Mouse (Mus musculus): ENCODE measurements around the gene Bicra. TPM values are rescaled to one million over a fixed set of nuclear protein-coding genes. Genes with fewer than 3 reads are reported as not detected.

Bicra gene
- polyA plus RNA-seq, 1 experiment from 2014 or later = 10.7 TPM

DNA sequence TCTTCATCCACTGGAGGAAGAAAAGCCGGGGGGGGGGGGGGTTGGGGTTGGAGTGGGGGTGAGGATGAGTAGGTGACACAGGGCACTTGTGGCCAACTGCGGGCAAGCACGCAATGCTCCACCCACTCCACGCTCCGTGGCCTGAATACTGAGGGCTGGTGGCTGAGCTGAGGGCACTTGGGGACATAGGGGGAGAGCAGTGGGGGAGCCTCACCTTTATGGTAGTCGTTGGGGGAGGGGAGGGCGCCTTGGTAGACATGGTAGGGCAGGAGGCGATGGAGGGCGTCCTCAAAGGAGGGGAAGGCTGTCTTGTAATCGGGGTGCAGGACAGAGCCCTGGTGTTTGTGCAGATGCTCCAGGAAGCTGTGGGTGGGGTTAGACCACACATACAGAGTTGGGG is 72.3 kb downstream of the Bicra start:
- H3K4me1 ChIP-seq (replicated peaks) = no peaks in the 10 kb centered on the region
- H3K9me3 ChIP-seq = peaks cover 8% of the 10 kb centered on the region; the same call in 1 of the 2 replicates
- H3K4me3 ChIP-seq = no peak overlapping the region
- WGBS = 96% methylated on average over 10 of the region's 10 CpGs
- H3K27me3 ChIP-seq (ENCODE audit: insufficient read depth, poor library complexity, severe bottlenecking) = no peaks in the 10 kb centered on the region
- H3K36me3 ChIP-seq = peaks cover 97% of the 10 kb centered on the region
- H3K27ac ChIP-seq = no peak overlapping the region
- no peak for DNase-seq (ENCODE audit: low spot score)

DNA sequence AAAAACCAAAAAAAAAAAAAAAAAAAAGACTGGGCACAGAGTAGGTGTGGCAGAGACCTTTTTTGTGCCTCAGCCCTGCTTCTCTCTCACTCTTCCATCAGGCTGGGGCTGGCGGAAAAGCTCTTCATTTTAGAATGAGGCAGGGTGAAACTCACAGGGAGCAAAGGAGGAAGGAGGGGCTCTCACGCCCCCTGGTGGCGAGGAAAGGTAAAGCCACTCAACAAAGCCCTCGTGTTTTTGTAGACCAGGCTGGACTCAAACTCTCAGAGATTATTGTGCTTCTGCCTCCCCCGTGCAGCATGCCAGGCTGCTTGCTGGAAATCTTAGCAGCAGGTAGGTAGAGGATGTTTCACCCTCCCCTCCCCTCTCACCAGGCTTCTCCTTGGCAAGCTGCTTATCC is 73.0 kb downstream of the Bicra start:
- DNase-seq (ENCODE audit: low spot score) = peak; percentile 40
- Histone ChIP-seq H3K4me3 (no peak overlapping the region), H3K36me3 (peaks cover 96% of the 10 kb centered on the region), H3K9me3 (peaks cover 5% of the 10 kb centered on the region; the same call in 1 of the 2 replicates), H3K4me1 (replicated peaks) (no peaks in the 10 kb centered on the region), H3K27ac (no peak overlapping the region), H3K27me3 (ENCODE audit: insufficient read depth, poor library complexity, severe bottlenecking) (no peaks in the 10 kb centered on the region)
- 55% methylated on average over 5 of the region's 5 CpGs for WGBS

DNA sequence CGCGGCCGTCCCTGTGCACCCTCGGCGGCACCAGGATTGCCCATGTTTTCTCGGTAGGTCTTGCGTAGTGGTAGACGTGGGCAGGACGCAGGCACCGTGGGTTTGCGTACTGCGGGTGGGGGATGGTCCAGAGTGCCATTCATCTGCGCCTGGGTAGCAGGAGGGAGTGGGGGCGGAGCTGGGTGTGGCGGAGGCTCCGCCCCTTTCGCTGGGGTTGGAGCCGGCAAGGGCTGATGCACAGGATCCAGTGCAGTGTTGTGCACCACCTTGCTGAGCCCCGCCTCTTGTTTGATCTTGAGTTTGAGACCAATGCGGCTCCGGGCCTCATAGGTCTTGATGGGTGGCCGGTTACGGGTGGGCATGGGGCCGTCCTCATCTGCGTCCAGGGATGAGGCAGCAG is 75.5 kb downstream of the Bicra start:
- H3K27ac ChIP-seq = no peak overlapping the region
- DNase-seq (ENCODE audit: low spot score) = no peak
- WGBS = 65% methylated on average over 25 of the region's 25 CpGs
- peaks cover 72% of the 10 kb centered on the region for H3K36me3 ChIP-seq
- H3K27me3 ChIP-seq (ENCODE audit: insufficient read depth, poor library complexity, severe bottlenecking) = no peaks in the 10 kb centered on the region
- H3K4me3 ChIP-seq = no peak overlapping the region
- 0 out of 2 replicates have a peak, but pooled peaks cover 2% of the 10 kb centered on the region for H3K9me3 ChIP-seq
- H3K4me1 ChIP-seq (replicated peaks) = peaks cover 3% of the 10 kb centered on the region; the same call in 1 of the 2 replicates

DNA sequence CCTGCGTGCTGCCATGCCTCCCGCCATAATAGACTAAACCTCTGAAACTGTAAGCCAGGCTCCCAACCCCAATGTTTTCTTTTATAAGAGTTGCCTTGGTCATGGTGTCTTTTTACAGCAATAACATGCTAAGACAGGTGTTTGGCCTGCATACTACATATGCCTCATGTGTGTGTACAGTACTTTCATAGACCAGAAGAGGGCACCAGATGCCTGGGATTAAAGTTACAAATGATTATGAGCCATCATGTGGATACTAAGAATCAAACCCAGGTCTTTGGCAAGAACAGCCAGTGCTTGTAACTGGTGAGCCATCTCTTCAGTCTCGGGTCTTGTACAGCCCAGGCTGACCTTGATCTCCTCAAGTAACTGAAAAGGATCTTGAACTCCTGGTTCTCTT is 78.0 kb downstream of the Bicra start:
- Histone ChIP-seq H3K9me3 (0 out of 2 replicates have a peak, but pooled peaks cover 2% of the 10 kb centered on the region), H3K27ac (no peak overlapping the region), H3K36me3 (peaks cover 48% of the 10 kb centered on the region), H3K4me3 (no peak overlapping the region), H3K27me3 (ENCODE audit: insufficient read depth, poor library complexity, severe bottlenecking) (no peaks in the 10 kb centered on the region; the same call in 1 of the 2 replicates), H3K4me1 (replicated peaks) (peaks cover 13% of the 10 kb centered on the region; the same call in 1 of the 2 replicates)
- no peak for DNase-seq (ENCODE audit: low spot score)
- 87% methylated on average over 3 of the region's 3 CpGs for WGBS

DNA sequence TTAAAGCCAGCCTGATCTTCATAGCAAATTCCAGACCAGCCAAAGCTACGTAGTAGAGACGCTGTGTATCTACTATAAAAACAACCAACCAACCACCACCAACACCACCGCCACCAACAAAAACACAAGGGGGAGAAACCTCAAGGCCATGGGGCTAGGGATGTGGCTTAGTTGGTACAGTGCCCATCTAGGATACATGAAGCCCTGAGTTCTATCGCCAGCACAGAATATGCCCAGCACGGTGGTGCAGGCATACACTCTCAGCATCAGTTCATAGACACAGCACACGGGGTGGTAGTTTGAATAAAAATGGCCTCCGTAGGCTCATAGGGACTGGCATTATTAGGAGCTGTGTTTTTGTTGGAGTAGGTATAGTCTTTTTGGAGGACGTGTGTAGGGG is 79.4 kb downstream of the Bicra start:
- H3K36me3 ChIP-seq = peaks cover 34% of the 10 kb centered on the region
- H3K9me3 ChIP-seq = 0 out of 2 replicates have a peak, but pooled peaks cover 2% of the 10 kb centered on the region
- DNase-seq (ENCODE audit: low spot score) = no peak
- no peaks in the 10 kb centered on the region; the same call in 1 of the 2 replicates for H3K27me3 ChIP-seq (ENCODE audit: insufficient read depth, poor library complexity, severe bottlenecking)
- H3K27ac ChIP-seq = no peak overlapping the region
- peaks cover 15% of the 10 kb centered on the region; the same call in 1 of the 2 replicates for H3K4me1 ChIP-seq (replicated peaks)
- no peak overlapping the region for H3K4me3 ChIP-seq
- WGBS = 88% methylated on average over 8 of the region's 8 CpGs

DNA sequence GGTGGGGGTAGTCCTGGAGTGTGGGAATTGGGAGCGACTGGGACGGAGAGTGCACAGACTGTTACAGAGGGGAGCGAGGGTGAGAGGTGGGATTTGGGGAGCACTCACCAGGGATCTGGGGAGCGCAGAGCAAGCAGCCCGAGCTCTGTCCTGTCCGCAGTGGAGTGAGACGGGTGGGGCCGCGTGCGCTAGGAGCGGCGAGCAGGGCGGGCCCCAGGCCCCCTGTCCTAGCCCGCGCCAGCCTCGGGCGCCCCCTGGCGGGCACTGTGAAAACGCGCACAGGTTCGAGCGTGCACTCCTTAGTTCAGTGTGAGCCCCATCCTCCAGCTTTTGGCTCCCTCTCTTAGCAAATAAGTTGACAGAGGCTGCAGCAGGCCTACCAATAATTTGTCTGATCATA is 80.4 kb downstream of the Bicra start, which contains the start of gene Ehd2:
Ehd2 (minus strand) TSS at position 256 of the 400 bp plus-strand sequence.
- H3K27ac ChIP-seq = peak within 1 kb of the TSS; percentile 81
- peak; percentile 76 for DNase-seq (ENCODE audit: low spot score)
- H3K36me3 ChIP-seq = peaks cover 24% of the 10 kb centered on the region
- H3K4me3 ChIP-seq = peak within 1 kb of the TSS; percentile 54
- no peaks in the 10 kb centered on the region; the same call in 1 of the 2 replicates for H3K27me3 ChIP-seq (ENCODE audit: insufficient read depth, poor library complexity, severe bottlenecking)
- under 1% methylated on average over 22 of the region's 22 CpGs for WGBS
- H3K9me3 ChIP-seq = 0 out of 2 replicates have a peak, but pooled peaks cover 5% of the 10 kb centered on the region
- peaks cover 24% of the 10 kb centered on the region for H3K4me1 ChIP-seq (replicated peaks)

DNA sequence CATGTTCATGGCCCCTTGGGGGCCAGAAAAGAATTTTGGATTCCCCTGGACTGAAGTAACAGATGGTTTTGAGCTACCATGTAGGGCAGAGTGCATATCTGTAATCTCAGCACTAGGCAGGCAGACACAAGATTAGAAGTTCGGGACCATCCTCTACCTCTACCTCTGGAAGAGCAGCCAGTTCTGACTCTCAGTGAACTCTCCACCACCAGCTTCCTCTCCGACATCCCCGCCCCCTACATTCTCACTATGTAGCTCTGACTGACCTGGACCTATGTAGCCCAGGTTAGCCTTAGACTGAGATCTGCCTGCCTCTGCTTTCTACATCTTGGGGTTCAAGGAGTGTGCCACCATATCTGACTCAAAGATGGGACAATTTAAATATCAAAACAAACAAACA is 81.2 kb downstream of the Bicra start:
- Histone ChIP-seq H3K36me3 (peaks cover 16% of the 10 kb centered on the region), H3K27ac (no peak overlapping the region), H3K4me3 (peak overlapping the region; percentile 54; the same call in 1 of the 2 replicates), H3K4me1 (replicated peaks) (peaks cover 27% of the 10 kb centered on the region), H3K9me3 (0 out of 2 replicates have a peak, but pooled peaks cover 5% of the 10 kb centered on the region), H3K27me3 (ENCODE audit: insufficient read depth, poor library complexity, severe bottlenecking) (no peaks in the 10 kb centered on the region; the same call in 1 of the 2 replicates)
- WGBS = 80% methylated on average over 3 of the region's 3 CpGs
- DNase-seq (ENCODE audit: low spot score) = no peak

DNA sequence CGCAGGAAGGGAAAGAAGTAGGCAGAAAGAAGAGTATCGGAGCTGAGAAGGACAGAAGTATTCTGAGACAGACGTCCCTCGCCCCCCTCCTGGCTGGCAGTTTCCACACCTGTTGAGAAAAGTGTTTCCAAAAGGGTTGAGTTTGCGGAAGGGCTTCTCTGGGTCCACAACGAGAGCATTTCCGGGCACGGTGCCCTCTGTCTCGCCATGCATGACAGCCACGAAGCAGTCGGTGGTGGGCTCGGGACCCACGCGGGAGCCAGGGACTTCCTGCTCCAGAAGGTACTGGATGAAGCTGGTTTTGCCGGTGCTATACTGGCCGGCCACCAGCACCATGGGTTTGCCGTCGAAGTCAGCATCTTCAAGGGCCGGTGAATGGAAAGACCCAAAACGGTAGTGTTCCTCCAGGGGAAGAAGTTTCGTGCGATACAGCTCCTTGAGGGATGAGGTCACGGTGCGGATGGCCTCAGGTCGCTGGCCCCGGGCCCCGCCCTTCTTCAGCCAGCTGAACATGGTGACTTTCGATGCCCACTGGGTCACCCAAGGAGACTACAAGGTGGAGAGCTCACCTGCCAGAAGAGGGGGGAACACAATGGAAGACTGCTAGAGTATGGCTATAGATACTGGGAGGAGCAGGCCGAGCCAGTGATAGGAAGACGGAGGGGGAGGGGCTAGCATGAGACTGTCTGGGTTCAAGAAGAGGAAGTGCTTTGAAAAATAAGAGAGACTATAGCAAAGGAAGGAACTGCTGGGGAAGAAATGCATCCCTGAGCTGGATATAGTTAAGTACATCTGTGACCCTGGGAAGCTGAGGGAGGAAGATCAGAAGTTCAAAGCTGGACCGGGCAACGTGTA is 83.7 kb downstream of the Bicra start:
- no peak for DNase-seq (ENCODE audit: low spot score)
- 85% methylated on average over 32 of the region's 32 CpGs for WGBS
- Histone ChIP-seq H3K27ac (no peak overlapping the region), H3K9me3 (0 out of 2 replicates have a peak, but pooled peaks cover 3% of the 10 kb centered on the region), H3K4me1 (replicated peaks) (peaks cover 37% of the 10 kb centered on the region), H3K27me3 (ENCODE audit: insufficient read depth, poor library complexity, severe bottlenecking) (no peaks in the 10 kb centered on the region; the same call in 1 of the 2 replicates), H3K36me3 (no peaks in the 10 kb centered on the region), H3K4me3 (no peak overlapping the region)

DNA sequence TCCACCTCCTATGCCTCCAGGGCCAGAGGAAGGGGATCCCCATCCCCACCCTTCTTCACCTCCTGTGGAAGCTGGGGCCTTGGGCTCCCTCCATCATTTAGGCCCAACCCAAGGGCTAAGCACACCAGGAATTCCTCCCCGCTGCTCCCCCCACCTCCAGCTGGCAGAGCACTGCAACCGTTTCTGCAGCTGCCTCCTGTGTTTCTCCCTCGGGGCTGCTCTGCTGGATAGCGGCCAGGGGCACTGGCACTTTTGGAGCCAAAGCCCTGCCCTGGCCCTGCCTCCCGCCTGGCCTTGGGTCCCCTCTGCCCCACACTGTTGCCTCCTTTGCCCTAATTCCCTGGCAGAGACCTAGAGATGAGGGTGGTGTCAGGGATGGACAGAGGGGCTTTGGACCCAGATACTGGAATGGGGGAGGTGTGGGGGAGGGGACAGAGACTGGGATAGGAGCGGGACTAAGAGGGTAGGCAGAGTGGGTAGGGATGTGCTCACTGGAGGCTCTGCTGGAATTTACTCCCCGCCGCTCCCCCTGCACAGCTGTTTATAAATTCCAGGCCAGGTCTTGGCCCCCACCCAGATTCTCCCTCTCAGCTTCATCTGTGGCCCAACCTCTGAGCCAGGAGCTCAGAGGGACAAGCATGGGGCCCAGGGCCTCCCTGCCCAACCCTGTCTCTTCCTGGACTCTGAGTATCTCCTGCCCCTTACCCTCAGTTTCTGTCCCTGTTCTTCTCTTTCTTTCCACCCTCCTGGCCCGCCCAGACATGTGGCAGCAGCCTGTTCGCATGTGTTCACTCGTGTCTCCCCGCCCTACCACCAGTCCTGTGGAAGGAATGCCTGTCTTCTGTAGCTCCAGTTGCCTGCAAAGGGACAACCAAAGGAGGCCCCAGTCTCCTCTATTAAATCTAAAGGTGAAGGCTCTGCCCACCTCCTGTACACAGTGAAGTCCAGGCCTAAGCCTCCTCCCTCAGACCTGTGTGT is 85.1 kb downstream of the Bicra start:
- H3K4me1 ChIP-seq (replicated peaks) = peaks cover 37% of the 10 kb centered on the region
- 32% methylated on average over 12 of the region's 12 CpGs for WGBS
- H3K27ac ChIP-seq = peak overlapping the region; percentile 67
- 0 out of 2 replicates have a peak, but pooled peaks cover 3% of the 10 kb centered on the region for H3K9me3 ChIP-seq
- no peaks in the 10 kb centered on the region; the same call in 1 of the 2 replicates for H3K27me3 ChIP-seq (ENCODE audit: insufficient read depth, poor library complexity, severe bottlenecking)
- H3K4me3 ChIP-seq = no peak overlapping the region; the same call in 1 of the 2 replicates
- peak; percentile 16 for DNase-seq (ENCODE audit: low spot score)
- peaks cover under 1% of the 10 kb centered on the region; the same call in 1 of the 2 replicates for H3K36me3 ChIP-seq

DNA sequence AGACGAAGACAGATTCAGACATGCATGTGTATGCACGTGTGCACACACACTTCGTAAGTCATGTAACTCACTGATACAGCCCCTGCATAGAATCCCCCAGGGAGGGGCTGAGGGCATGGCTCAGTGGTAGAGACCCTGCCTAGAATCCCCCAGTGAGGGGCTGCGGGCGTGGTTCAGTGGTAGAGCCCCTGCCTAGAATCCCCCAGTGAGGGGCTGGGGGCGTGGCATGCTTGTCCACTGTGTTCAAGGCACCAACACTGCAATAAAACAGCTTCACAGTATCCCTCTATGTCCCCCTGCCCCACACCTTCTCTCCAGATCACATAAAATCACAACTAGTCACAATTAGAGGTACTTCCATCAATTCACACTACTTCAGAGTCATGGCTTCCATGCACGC is 85.9 kb downstream of the Bicra start:
- WGBS = 81% methylated on average over 7 of the region's 7 CpGs
- Histone ChIP-seq H3K27me3 (ENCODE audit: insufficient read depth, poor library complexity, severe bottlenecking) (no peaks in the 10 kb centered on the region; the same call in 1 of the 2 replicates), H3K36me3 (peaks cover 5% of the 10 kb centered on the region), H3K9me3 (0 out of 2 replicates have a peak, but pooled peaks cover 3% of the 10 kb centered on the region), H3K4me3 (no peak overlapping the region), H3K4me1 (replicated peaks) (peaks cover 30% of the 10 kb centered on the region), H3K27ac (no peak overlapping the region)
- DNase-seq (ENCODE audit: low spot score) = no peak

DNA sequence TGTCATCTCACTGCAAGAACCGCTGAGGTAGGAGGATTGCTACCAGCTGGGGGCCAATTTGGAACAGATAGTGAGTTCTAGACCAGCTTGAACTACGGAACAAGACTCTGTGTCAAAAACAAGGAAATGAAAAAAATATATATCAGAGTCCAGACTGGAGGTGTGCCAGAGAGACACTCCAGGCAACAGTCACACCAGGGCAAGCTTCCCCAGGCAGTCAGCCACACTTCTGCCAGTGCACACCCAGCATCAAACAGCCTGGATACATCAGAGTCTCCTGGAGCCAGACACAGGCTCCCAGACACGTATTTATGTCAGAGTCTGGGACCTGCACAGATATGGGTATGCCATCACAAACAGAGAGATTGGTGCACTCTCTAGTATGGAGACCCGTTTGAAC is 86.5 kb downstream of the Bicra start:
- no peak overlapping the region for H3K27ac ChIP-seq
- no peak overlapping the region for H3K4me3 ChIP-seq
- DNase-seq (ENCODE audit: low spot score) = no peak
- H3K36me3 ChIP-seq = peaks cover 5% of the 10 kb centered on the region
- peaks cover under 1% of the 10 kb centered on the region; the same call in 1 of the 2 replicates for H3K27me3 ChIP-seq (ENCODE audit: insufficient read depth, poor library complexity, severe bottlenecking)
- 69% methylated on average over 4 of the region's 4 CpGs for WGBS
- H3K4me1 ChIP-seq (replicated peaks) = peaks cover 29% of the 10 kb centered on the region
- H3K9me3 ChIP-seq = 0 out of 2 replicates have a peak, but pooled peaks cover 3% of the 10 kb centered on the region

DNA sequence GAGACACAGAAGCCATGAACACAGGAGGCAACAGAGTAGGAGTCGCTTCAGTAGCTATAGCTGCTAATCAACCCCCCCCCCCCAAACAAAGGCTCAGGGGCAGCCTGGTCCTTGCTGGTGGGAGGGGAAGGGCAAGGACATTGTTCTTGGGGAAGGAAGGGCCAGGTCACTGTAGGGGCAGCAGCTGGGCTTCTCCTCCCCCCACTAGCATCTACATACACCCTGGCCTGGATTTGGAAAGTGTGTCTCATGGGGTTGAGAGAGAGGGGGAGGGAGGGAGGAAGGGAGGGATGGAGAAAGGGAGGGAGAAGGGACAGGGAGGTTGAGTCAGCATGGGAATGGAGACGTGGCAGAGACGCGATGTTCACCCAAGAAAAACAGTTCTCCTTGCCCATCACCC is 87.0 kb downstream of the Bicra start:
- H3K4me3 ChIP-seq = no peak overlapping the region
- 37% methylated on average over 4 of the region's 4 CpGs for WGBS

More for the DNA sequence above, 87.0 kb downstream of the Bicra start:
- Histone ChIP-seq H3K27me3 (ENCODE audit: insufficient read depth, poor library complexity, severe bottlenecking) (peaks cover 6% of the 10 kb centered on the region; the same call in 1 of the 2 replicates), H3K27ac (peak overlapping the region; percentile 50; the same call in 1 of the 2 replicates), H3K9me3 (0 out of 2 replicates have a peak, but pooled peaks cover 3% of the 10 kb centered on the region), H3K4me1 (replicated peaks) (peaks cover 29% of the 10 kb centered on the region), H3K36me3 (peaks cover 5% of the 10 kb centered on the region)
- no peak for DNase-seq (ENCODE audit: low spot score)
